Mouse (Mus musculus) T-helper 2 cell (primary cell): ENCODE measurements around the gene Gm973.

Experiments used
- in situ Hi-C: fragments of 300-600 bp; cut with MboI, MseI; formaldehyde crosslinking; loops from one replicate; pipeline ENCODE4 v1.15.1; 2025; ENCODE audit warnings: high pct_unique_total_duplicates

Gm973 gene

DNA sequence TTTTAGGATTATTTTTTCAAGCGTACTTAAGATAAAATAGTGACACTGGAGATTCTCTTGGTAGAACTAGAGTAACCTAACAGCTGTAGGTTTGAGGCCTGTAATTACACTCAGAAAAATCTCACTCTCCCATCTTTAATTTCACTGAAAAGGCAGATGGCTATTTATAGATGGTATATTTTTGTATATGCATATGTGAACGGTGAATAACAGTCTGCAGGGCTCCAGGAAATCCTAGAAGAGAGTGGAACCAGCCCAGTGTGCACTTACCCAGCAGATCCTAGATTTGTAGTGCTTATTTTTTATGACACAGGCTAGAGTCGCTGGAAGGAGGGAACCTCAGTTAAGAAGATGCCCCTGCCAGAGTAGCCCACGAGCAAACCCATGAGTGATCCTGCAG is 27.1 kb upstream of the Gm973 start:
- in situ Hi-C loops, result loop anchor here (25.0 kb wide), 1 partner anchor 702 kb away; the partner anchor contains the start of gene Casp8

DNA sequence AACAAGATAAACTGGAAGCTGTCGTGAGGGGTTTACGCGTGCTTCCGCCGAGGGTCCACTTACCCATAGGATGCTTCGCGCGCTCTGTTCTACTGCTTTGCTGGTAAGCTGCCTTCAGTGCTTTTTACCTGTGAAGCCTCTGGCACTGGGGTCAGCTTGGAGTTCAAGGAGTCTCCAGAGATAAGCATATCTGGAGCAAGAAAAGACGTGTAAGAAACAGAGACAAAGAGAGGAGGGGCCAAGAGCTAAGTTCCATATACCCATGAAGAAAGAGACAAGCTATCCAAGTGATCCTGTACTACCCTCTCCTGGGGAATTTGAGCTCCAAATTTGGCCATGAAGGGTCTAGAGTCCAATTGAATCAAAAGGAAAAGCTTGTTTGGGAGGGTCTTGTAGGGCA is 24.5 kb upstream of the Gm973 start:
- in situ Hi-C loops, result loop anchor here (25.0 kb wide), 1 partner anchor 704 kb away; the partner anchor contains the start of gene Casp8

DNA sequence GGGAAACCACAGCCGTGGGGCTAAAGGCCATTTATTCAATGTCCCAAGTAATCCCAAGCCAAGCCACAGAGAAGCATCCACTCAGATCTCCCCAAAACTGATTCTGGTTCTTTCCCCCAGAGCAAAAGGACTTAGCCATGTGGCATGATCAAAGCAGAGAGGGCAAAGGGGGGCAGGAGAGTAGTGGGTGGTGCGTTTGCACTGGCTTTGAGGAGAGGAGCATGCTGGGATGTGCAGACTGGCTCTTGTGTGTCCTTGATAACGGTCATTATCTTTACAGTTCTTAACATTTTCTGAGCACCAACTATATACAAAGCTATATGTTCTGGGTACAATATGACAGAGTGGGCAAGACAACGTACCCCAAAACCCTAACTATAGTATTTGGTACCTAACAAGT is 23.6 kb upstream of the Gm973 start:
- in situ Hi-C loops, result loop anchor here (25.0 kb wide), 1 partner anchor 705 kb away; the partner anchor contains the start of gene Casp8

DNA sequence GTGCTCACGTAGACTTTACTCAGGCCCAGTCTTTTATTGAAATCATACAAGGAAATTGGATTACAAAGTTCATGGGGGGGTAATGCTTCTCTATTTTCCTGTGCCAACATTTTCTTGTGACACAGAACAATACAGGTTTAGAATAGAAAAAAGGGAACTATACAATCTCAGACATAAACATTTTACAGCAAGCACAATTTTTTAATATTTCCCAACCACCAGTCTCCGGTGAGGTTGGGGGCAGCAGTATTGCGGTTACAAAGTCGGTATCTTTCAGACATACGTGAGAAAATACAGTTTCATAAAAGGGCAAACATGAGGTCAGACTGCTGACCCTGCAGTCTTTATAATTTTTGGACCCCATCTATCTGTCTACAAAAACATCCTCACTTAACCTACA is 20.1 kb upstream of the Gm973 start:
- in situ Hi-C loops, result loop anchor here (25.0 kb wide), 1 partner anchor 709 kb away; the partner anchor contains the start of gene Casp8

DNA sequence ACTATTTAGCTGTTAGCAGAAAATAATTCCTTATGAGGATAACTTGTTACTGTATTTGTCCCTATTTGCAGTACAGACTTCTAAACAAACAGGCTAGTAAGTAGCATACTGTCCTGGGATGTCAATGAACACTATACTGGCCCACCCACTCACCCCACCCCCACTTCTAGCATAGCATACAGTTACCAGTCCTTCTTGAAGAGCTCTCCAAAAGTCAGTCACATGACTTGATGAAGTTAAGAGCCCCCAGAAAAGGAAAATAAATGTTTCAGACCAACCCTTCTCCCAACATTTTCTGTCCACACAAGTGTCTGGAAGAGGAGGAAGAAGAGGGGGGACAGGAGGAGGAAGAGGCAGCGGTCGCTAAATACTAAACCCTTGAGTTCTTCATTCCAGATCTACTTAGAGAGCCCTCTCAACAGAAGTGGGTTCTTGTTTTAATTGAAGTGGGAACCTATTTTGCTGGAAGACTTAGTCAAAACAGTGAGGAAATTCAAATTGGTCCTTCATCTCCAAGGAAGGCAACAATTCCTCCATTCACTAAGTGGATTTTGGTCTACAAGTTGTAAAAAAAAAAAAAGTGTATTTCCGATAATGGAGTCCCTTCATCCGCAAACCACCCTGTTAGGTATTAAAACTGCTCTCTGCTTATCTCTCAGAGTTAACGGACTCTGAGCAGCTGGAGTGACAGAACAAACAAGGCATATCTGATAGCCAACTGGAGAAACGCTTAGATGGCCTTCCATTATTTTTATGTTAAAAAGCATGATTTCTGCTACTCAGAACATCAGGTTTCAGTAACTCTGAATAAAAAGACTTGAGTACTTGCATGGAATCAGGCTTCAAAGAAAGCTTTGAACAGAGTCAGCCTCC is 18.1 kb upstream of the Gm973 start:
- in situ Hi-C loops, result loop anchor here (25.0 kb wide), 1 partner anchor 711 kb away; the partner anchor contains the start of gene Casp8

DNA sequence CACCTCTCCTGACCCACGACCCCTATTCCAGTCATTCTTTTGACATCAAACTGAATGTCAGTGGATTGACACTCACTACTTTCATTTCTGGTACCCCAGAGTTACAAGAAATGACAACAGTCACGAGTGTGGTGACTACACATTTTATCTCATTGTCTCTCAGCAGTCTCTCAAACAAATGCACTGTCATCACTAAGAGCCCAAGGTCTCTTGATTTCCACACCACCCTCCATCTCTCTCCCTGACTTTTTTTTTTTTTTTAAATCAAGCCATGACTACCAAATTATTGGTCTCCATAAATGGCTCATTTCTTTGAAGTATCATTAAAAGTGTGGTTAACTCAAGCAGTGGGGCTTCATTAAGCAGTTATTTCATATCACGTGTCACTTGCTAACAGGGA is 16.7 kb upstream of the Gm973 start:
- in situ Hi-C loops, result loop anchor here (25.0 kb wide), 1 partner anchor 712 kb away; the partner anchor contains the start of gene Casp8

DNA sequence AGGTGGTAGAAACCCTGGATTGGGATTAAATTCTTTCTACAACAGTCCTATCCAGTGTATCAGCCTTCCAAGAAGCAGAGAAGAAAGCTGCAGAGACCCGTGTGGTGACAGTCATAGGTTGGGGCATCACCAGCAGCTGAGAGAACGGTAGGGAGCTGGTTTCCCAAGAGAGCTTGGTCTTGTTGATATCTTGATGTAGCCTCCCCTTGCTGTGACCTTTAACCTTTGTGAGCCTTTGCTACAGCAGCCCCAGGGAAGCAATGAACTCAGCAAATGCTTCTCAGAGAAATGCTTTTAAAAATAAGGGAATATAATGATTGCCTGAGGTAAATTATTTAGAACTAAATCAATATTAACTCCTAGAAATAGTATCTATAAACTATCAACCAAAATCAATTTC is 13.7 kb upstream of the Gm973 start:
- in situ Hi-C loops, result no loop called here

DNA sequence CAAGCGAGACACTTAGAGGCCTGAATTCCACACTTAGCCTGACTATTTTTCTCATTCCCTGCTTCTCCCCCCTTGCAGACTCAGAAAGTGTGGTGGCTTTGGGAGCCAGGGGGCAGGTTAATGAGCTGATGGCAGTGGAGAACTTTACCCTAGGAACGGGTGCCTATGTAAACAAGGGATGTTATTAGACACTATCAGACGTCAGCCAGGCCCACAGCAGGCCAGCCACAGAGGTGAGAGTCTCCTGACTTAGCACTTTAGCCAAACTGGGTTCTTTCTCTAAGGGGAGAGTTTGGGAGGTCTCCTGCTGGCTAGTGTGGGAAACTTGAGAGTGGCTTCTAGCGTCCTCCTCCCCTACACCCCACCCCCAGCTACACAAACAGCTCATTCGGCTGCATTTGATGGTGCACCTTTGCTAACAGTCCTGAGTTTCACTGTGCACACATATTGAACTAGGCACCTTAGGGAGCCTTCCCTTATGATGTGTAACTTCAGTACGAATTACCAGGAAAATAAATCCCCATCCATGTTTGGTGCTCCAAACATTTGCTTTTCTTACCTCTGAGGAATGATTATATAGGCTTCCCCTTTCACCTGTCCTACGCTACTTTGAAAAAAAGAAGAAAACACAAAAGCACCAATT is 12.3 kb upstream of the Gm973 start:
- in situ Hi-C loops, result no loop called here

DNA sequence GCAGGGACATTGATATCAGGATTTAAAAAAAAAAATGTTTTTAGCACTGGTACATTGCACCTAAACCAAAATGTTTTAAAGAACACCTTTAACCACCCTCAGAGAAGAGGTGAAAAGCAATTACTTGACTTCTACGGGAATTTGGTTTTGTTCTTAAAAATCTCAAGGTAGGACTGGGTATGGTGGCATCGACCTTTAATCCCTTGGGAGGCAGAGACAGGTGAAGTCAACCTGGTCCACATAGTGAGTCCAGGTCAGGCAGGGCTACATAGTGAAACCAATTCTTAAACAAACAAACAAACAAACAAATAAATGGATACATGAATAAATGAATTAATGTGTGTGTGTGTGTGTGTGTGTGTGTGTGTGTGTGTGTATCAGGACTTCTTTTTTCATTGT is 11.8 kb upstream of the Gm973 start:
- in situ Hi-C loops, result no loop called here

DNA sequence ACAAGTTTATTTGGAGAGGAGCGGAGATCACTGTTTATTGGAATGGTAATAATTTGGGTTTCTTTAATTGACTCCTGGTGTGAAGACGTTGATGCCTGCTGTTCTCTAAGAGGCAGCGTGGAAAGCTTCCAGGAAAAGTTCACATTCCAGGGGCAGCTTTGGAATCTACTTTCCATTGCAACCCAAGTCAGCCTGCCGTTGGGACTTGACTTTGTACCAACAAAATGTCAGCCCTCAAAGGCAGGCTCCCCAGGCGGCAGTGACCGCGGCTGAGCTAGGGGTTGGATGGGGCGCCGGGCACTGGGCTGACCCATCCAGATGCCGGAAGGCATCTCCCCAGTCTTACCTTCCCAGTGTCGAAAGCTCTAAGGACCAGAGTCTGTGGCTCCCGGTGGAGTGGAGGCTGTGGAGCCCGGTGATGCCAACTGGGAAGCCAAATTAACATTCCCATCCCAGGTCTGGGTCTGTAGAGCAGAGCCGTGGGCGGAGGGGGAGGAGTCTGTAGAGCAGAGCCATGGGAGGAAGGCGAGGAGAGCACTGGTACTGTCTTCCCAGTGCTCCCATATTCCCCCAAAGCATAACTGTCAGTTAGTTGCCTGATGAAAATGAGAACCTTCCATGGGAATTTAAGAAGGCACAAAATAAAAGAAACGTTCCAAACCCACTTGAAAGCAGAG is 7.5 kb upstream of the Gm973 start:
- in situ Hi-C loops, result loop anchor here (5.0 kb wide), 1 partner anchor 49 kb away; no protein-coding TSS in a partner anchor

DNA sequence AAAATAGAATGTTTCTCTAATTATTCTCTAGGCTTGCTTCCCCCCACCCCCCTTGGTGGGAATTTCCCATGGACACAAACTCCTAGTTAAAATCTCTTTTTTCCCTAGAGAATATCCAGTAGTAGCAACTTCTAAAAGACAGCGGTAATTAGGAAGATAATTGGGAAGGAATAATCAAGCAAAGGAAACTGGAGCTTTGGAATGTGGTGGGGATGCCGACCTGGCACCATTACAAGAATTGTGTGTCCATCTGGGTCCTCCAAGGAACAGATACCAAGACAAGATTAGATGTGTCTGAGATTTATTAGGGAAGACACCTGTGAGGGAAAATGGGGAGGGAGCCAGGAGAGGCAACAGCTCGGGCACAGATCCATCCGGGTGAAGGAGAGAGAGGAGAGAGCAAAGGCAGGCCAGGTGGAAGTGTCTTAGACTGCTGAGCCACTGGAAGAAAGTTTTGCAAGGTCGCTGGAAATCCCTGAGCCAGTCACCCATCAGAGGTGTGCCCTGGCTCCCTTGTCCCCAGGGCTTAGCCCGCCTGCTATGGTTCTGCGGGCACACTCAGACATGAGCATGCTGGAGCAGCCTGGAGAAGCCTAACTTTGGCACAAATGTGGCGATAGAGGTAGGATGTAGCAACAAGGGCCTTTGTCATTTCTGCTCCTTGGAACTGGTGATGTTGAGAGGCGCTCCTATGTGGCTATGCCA is 4.3 kb upstream of the Gm973 start:
- in situ Hi-C loops, result no loop called here

DNA sequence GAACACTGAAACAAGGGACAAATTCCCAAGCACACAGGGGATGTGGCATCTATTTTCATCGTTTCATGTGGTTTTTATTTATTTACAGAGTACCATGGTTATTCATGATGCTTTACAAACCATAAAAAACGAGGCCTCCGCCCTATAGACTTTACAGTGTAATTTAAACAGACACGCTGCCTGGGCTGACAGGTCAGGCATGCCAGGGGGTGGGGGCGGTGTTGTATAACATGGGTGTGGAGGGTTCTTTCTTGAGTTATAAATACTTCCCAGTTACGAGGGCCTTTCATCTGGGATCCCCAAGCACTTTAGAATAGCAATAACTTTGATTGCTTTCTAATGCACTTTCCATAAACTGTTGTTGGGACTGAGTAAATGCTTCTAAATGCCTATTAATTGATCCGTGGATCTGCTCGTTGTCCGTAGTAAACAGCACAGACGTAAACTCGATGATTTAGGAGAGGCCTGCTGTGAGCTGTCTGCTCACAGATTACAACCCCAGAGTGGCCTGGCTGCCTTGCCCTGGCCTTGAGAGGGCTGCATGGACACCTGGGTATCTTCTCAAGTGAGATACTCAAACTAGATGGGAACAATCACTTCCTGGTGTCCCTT is 4.3 kb downstream of the Gm973 start:
- in situ Hi-C loops, result no loop called here

DNA sequence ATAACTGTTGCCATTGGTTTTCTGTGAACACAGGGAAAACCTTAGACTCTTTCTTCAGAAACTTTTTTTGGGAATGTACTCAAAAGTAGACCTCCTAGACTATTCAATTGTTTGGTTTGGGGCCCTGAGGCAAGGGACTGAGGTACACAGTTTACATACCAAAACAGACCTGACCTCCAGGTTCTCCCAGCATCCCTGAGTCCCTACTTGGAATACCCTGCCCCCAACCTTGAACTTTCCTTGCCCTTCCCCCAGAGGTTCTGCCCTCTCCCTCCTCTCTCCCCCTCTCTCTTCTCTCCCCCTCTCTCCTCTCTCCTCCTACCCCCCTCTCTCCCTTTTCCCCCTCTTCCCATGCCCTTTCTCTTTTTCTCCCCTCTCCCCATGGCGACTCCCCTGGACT is 6.4 kb downstream of the Gm973 start:
- in situ Hi-C loops, result no loop called here

DNA sequence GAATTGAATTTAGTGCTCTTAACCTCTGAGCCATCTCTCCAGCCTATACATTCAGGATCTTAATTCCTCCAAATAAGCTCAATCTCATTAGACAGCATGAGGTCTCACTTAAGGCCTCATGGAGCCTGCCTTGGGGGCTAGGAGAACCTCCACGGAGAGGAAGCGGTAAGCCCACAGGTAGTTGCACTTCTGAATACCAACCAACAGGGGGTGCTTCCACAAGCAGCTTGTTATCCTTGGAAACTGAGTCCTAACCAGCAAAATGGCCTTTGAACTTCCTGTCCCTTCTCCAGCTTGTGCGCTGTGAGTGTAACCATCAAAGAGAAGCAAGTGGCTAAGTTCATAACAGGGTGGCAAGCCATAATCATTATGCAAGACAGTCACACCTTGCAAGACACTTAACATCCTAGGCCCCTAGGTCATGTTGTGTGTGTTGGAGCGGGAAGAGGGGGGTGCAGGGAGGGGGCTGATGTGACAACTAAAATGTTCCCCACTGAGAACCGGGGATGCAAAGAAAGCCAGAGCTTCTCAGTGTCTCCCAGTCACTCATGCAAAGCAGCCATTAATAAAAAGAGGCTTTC is 7.4 kb downstream of the Gm973 start:
- in situ Hi-C loops, result no loop called here

DNA sequence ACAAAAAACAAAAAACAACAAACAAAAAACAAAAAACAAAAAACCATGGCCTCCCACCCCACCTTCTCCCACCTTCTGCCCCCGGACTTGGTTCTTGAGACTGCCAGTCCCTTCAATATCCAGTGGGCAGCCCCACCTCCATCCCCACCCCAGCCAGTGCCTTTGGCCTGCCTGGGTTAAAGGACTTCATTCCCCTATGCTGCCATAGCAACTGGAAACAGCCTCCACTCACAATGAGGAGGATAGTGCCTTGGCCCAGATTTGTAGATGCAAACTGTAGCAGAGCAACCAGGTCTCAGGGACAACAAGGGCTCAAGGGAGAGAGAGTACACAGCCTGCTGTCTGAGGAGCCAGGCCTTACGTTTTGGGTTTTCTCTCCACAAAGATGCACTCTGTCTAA is 8.0 kb downstream of the Gm973 start:
- in situ Hi-C loops, result no loop called here

DNA sequence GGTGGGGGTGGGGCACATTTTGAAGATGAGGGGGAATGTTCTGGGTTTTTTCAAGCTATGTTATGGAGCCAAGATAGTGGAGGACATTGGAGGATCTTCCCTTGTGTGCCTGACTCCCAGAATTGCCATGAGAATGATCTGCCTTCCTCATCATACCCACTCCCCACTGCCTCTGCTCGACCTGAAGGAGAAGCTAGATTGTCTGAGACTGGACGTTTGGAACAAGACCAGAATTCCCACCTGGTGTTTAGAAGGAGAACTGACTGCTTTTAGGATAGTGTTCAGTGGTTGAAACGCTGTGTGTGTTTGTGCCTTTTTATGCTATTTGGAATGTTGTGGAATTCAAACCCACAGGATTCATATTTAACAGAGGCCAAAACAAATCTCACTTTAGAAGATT is 8.7 kb downstream of the Gm973 start:
- in situ Hi-C loops, result no loop called here

DNA sequence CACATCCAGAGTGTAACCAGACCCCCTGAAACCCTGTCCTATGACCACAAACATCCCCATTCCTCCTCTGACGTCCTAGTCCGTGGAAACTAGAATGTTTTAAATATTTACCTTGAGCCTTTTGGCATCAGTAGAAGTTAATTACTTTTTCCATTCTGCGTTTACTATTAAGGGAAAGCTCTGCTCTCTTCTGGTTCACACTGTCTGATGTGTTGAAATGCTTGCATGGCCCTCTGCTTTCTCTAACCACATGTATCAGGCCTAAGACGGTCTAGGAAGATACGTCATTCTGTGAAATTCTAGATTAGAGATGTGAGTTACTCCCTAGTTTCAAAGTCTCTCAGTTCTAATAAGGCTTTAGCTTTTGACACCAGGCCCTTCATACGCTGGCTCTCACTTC is 11.2 kb downstream of the Gm973 start:
- in situ Hi-C loops, result no loop called here

DNA sequence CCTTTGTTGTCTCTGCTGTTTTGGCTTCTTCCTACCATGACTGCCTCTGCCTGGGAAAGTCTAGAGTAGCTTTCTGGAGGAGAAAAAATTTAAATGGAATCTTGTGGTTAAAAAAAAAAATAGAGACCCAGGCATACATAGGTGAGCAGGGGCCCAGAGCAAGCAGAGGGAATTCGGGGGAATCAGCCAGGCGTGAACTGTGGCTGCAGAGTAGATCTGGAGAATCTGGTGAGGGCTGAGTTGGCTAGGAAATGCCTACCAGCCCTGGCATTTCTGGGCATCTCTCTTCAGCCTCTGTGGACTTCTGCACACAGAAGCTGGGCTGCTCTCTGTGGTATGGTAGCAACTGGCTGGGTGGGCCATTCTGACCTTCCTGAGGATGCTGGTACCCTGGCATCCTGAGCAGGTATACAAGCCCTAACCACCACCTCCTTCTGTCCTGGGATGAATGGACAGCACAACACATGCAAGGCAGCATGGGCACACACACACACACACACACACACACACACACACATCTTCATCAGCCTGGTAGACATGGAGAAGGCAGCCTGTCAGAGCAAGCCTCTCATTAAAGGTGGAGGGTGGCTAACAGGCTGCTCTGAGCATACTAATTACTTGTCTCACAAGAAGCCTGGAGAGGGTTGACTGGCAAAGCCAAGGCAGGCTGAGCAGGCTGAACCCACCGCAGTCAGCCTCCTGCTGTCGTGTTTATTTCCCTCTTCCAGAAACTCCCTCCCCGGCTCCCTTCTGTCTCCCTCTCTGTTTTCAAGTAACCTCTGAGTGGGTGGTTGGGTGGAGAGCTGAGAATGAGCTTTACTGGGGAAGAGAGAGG is 19.1 kb downstream of the Gm973 start:
- in situ Hi-C loops, result no loop called here

DNA sequence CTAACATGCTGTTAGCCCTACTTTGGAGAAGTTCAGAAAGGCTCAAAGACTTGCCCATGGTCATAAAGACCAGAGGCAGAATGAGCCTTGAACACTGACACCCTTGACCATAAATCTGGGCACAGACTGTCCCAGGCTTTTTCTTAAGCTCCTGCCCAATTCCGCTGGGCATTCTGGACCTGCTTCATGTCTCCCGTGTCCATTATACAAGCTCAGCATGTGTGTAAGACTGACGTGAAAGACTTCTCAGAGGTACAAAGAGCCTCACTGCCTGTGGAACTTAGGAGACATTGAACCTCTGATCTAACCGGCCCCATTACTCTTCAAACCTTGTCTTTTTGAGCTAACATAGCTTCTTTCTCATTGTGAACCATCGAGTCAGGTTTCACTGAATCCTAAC is 22.3 kb downstream of the Gm973 start:
- in situ Hi-C loops, result no loop called here
